Mouse (Mus musculus): ENCODE data around the gene Cacna2d1. TPM values are rescaled to one million over a fixed set of nuclear protein-coding genes. Genes with fewer than 3 reads are reported as not detected.

Cacna2d1 gene
- polyA plus RNA-seq, 1 experiment = 1.7 TPM

- no peaks in the 10 kb centered on the region for H3K4me1 ChIP-seq (ENCODE audit: control insufficient read depth, insufficient read depth, low read length)
- TF ChIP-seq POLR2A (IDR thresholded peaks at IDR 0.05; ENCODE audit: borderline replicate concordance, control insufficient read depth, low read depth, low read length) (no peak), CTCF (IDR thresholded peaks at IDR 0.05; ENCODE audit: control insufficient read depth, insufficient read depth, low read length) (no peak)
- no peak overlapping the region for H3K4me3 ChIP-seq (replicated peaks; ENCODE audit: control insufficient read depth, low read depth, low read length)
- no peak overlapping the region for H3K27ac ChIP-seq (ENCODE audit: control insufficient read depth, insufficient read depth, low read depth, low read length, poor library complexity)
- 76% methylated on average over 11 of the region's 11 CpGs for WGBS
Measured at GRCm38 (mm10) chr5:16121334-16121733, 186.8 kb downstream of the Cacna2d1 start.

GRCm38 (mm10) chr5:16122110-16122509 lies 187.6 kb downstream of the Cacna2d1 start:
- Histone ChIP-seq H3K4me3 (replicated peaks; ENCODE audit: control insufficient read depth, low read depth, low read length) (no peak overlapping the region), H3K27ac (ENCODE audit: control insufficient read depth, insufficient read depth, low read depth, low read length, poor library complexity) (no peak overlapping the region), H3K4me1 (ENCODE audit: control insufficient read depth, insufficient read depth, low read length) (no peaks in the 10 kb centered on the region)
- no peak for TF ChIP-seq CTCF (IDR thresholded peaks at IDR 0.05; ENCODE audit: control insufficient read depth, insufficient read depth, low read length)
- TF ChIP-seq POLR2A (IDR thresholded peaks at IDR 0.05; ENCODE audit: borderline replicate concordance, control insufficient read depth, low read depth, low read length) = no peak
- WGBS = 84% methylated on average over 6 of the region's 6 CpGs

- H3K4me1 ChIP-seq (ENCODE audit: control insufficient read depth, insufficient read depth, low read length) = no peaks in the 10 kb centered on the region
- no peak overlapping the region for H3K27ac ChIP-seq (ENCODE audit: control insufficient read depth, insufficient read depth, low read depth, low read length, poor library complexity)
- no peak overlapping the region for H3K4me3 ChIP-seq (replicated peaks; ENCODE audit: control insufficient read depth, low read depth, low read length)
- TF ChIP-seq CTCF (IDR thresholded peaks at IDR 0.05; ENCODE audit: control insufficient read depth, insufficient read depth, low read length) = no peak
- TF ChIP-seq POLR2A (IDR thresholded peaks at IDR 0.05; ENCODE audit: borderline replicate concordance, control insufficient read depth, low read depth, low read length) = no peak
- WGBS = 70% methylated on average over 6 of the region's 6 CpGs
Measured at GRCm38 (mm10) chr5:16134286-16135094, 200.0 kb downstream of the Cacna2d1 start.

GRCm38 (mm10) chr5:16135986-16136385 lies 201.5 kb downstream of the Cacna2d1 start:
- Histone ChIP-seq H3K4me3 (replicated peaks; ENCODE audit: control insufficient read depth, low read depth, low read length) (no peak overlapping the region), H3K27ac (ENCODE audit: control insufficient read depth, insufficient read depth, low read depth, low read length, poor library complexity) (no peak overlapping the region), H3K4me1 (ENCODE audit: control insufficient read depth, insufficient read depth, low read length) (no peaks in the 10 kb centered on the region)
- TF ChIP-seq CTCF (IDR thresholded peaks at IDR 0.05; ENCODE audit: control insufficient read depth, insufficient read depth, low read length) (no peak), POLR2A (IDR thresholded peaks at IDR 0.05; ENCODE audit: borderline replicate concordance, control insufficient read depth, low read depth, low read length) (no peak)
- 64% methylated on average over 3 of the region's 3 CpGs for WGBS

GRCm38 (mm10) chr5:16136839-16137238 lies 202.3 kb downstream of the Cacna2d1 start:
- no peak for TF ChIP-seq CTCF (IDR thresholded peaks at IDR 0.05; ENCODE audit: control insufficient read depth, insufficient read depth, low read length)
- TF ChIP-seq POLR2A (IDR thresholded peaks at IDR 0.05; ENCODE audit: borderline replicate concordance, control insufficient read depth, low read depth, low read length) = no peak
- H3K27ac ChIP-seq (ENCODE audit: control insufficient read depth, insufficient read depth, low read depth, low read length, poor library complexity) = no peak overlapping the region
- H3K4me1 ChIP-seq (ENCODE audit: control insufficient read depth, insufficient read depth, low read length) = no peaks in the 10 kb centered on the region
- H3K4me3 ChIP-seq (replicated peaks; ENCODE audit: control insufficient read depth, low read depth, low read length) = no peak overlapping the region
- WGBS = 63% methylated on average over 2 of the region's 2 CpGs

GRCm38 (mm10) chr5:16146602-16147001 lies 212.1 kb downstream of the Cacna2d1 start:
- Histone ChIP-seq H3K4me3 (replicated peaks; ENCODE audit: control insufficient read depth, low read depth, low read length) (no peak overlapping the region), H3K27ac (ENCODE audit: control insufficient read depth, insufficient read depth, low read depth, low read length, poor library complexity) (no peak overlapping the region), H3K4me1 (ENCODE audit: control insufficient read depth, insufficient read depth, low read length) (no peaks in the 10 kb centered on the region)
- TF ChIP-seq CTCF (IDR thresholded peaks at IDR 0.05; ENCODE audit: control insufficient read depth, insufficient read depth, low read length) = no peak
- no peak for TF ChIP-seq POLR2A (IDR thresholded peaks at IDR 0.05; ENCODE audit: borderline replicate concordance, control insufficient read depth, low read depth, low read length)
- 80% methylated on average over 1 of the region's 1 CpGs for WGBS

GRCm38 (mm10) chr5:16155375-16156284 lies 221.1 kb downstream of the Cacna2d1 start:
- WGBS = 64% methylated on average over 6 of the region's 6 CpGs
- H3K4me3 ChIP-seq (replicated peaks; ENCODE audit: control insufficient read depth, low read depth, low read length) = no peak overlapping the region
- no peaks in the 10 kb centered on the region for H3K4me1 ChIP-seq (ENCODE audit: control insufficient read depth, insufficient read depth, low read length)
- no peak overlapping the region for H3K27ac ChIP-seq (ENCODE audit: control insufficient read depth, insufficient read depth, low read depth, low read length, poor library complexity)
- TF ChIP-seq CTCF (IDR thresholded peaks at IDR 0.05; ENCODE audit: control insufficient read depth, insufficient read depth, low read length) (no peak), POLR2A (IDR thresholded peaks at IDR 0.05; ENCODE audit: borderline replicate concordance, control insufficient read depth, low read depth, low read length) (no peak)

- Histone ChIP-seq H3K4me3 (replicated peaks; ENCODE audit: control insufficient read depth, low read depth, low read length) (no peak overlapping the region), H3K4me1 (ENCODE audit: control insufficient read depth, insufficient read depth, low read length) (no peaks in the 10 kb centered on the region; the same call in 1 of the 2 replicates), H3K27ac (ENCODE audit: control insufficient read depth, insufficient read depth, low read depth, low read length, poor library complexity) (no peak overlapping the region)
- TF ChIP-seq CTCF (IDR thresholded peaks at IDR 0.05; ENCODE audit: control insufficient read depth, insufficient read depth, low read length) (no peak), POLR2A (IDR thresholded peaks at IDR 0.05; ENCODE audit: borderline replicate concordance, control insufficient read depth, low read depth, low read length) (no peak)
Measured at GRCm38 (mm10) chr5:16163270-16163669, 228.8 kb downstream of the Cacna2d1 start.
